In genomic region chr7:139309106-139309505, GRCm38 (mm10) we compare ENCODE assay signal across 8 mouse cellular contexts.
DNase-seq lines count a peak whose midpoint lies in the region; ATAC-seq and TF ChIP-seq lines count a peak whose summit lies in the region.

No protein-coding gene starts in this region.

- ATAC-seq in heart, embryonic 11.5 days (replicated peaks; ENCODE audit: insufficient number of reproducible peaks, low FRiP score, low TSS enrichment) = 0 out of 2 replicates have a peak, but pooled peaks have one; percentile 23
- ATAC-seq in liver, postnatal 0 days = no peak
- no peak for ATAC-seq in megakaryocyte-erythroid progenitor cell, adult 5-6 weeks (replicated peaks; ENCODE audit: low FRiP score, low TSS enrichment, poor library complexity, severe bottlenecking)

- H3K4me1 ChIP-seq in heart, embryonic 11.5 days (ENCODE audit: control insufficient read depth, insufficient read depth, low read length) = peaks cover 27% of the 10 kb centered on the region
- no peaks in the 10 kb centered on the region for H3K4me1 ChIP-seq in liver, postnatal 0 days (ENCODE audit: insufficient read depth)

- H3K4me3 ChIP-seq in heart, embryonic 11.5 days (ENCODE audit: low read depth, low read length) = no peak overlapping the region
- H3K4me3 ChIP-seq in liver, postnatal 0 days (ENCODE audit: low read depth, low read length) = no peak overlapping the region

- 0 out of 2 replicates have a peak, but pooled peaks have one; percentile 19 for TF ChIP-seq CTCF in liver, postnatal 0 days (IDR thresholded peaks at IDR 0.05; ENCODE audit: low read depth)

- no peak overlapping the region for H3K9ac ChIP-seq in heart, embryonic 11.5 days (ENCODE audit: low read depth, low read length)
- no peak overlapping the region for H3K9ac ChIP-seq in liver, postnatal 0 days (replicated peaks)

- H3K27ac ChIP-seq in heart, embryonic 11.5 days (ENCODE audit: low read depth, low read length) = 0 out of 2 replicates have a peak overlapping the region, but pooled peaks have one; percentile 6
- H3K27ac ChIP-seq in liver, postnatal 0 days (ENCODE audit: low read depth) = no peak overlapping the region

- TF ChIP-seq EP300 in liver, postnatal 0 days (IDR thresholded peaks at IDR 0.05; ENCODE audit: low read depth) = no peak

- no peaks in the 10 kb centered on the region for H3K36me3 ChIP-seq in heart, embryonic 11.5 days (ENCODE audit: control insufficient read depth, insufficient read depth, low read length)
- H3K36me3 ChIP-seq in liver, postnatal 0 days (replicated peaks; ENCODE audit: insufficient read depth, low read length) = no peaks in the 10 kb centered on the region

- no peak overlapping the region for H3K4me2 ChIP-seq in heart, embryonic 11.5 days
- no peak overlapping the region for H3K4me2 ChIP-seq in liver, postnatal 0 days (ENCODE audit: low read depth, low read length)

- peak; percentile 66 for DNase-seq in adrenal gland, adult 2 months
- DNase-seq in adrenal gland, postnatal 4 days (ENCODE audit: low spot score in 2 of 2) = no peak
- peak; percentile 36 for DNase-seq in brain, adult 2 months (ENCODE audit: low read depth, low spot score)
- no peak for DNase-seq in liver, postnatal 0 days
- no peak for DNase-seq in layer of hippocampus, postnatal 14 days (ENCODE audit: low spot score in 2 of 2)
- no peak for DNase-seq in spleen, postnatal 14 days (ENCODE audit: low spot score in 2 of 2)

- whole genome bisulfite sequencing in heart, embryonic 11.5 days (ENCODE audit: insufficient replicate concordance) = 12% methylated on average over 2 of the region's 2 CpGs
- WGBS in liver, postnatal 0 days (ENCODE audit: insufficient replicate concordance) = 51% methylated on average over 2 of the region's 2 CpGs

- H3K27me3 ChIP-seq in heart, embryonic 11.5 days (ENCODE audit: control insufficient read depth, insufficient read depth, low read length) = no peaks in the 10 kb centered on the region
- H3K27me3 ChIP-seq in liver, postnatal 0 days (ENCODE audit: insufficient read depth, low read length) = no peaks in the 10 kb centered on the region

- H3K9me3 ChIP-seq in heart, embryonic 11.5 days (replicated peaks; ENCODE audit: control insufficient read depth, low read length) = no peaks in the 10 kb centered on the region
- no peaks in the 10 kb centered on the region for H3K9me3 ChIP-seq in liver, postnatal 0 days (ENCODE audit: low read length)

Comparison
In these comparisons a context has a peak if more than half of its experiments do, and no peak if none do; other contexts are left out.
1. DNase-seq: peak in adrenal gland, adult 2 months (single experiment) and brain, adult 2 months (single experiment); none in adrenal gland, postnatal 4 days (0 of 2), liver, postnatal 0 days (single experiment), layer of hippocampus, postnatal 14 days (0 of 2) and spleen, postnatal 14 days (0 of 2).